Mouse (Mus musculus) stomach, postnatal 0 days (tissue): Measurements from ENCODE around the gene Myo1c. TPM values are rescaled to one million over a fixed set of nuclear protein-coding genes. Genes with fewer than 3 reads are reported as not detected.

Source experiments
- ATAC-seq: fragments of 200-750 bp; cut with Nextera tagmentation; 2 replicates; pipeline ENCODE4 v1.8.0; 2017; ENCODE audit not compliant: low FRiP score, low TSS enrichment
- DNase-seq: peaks from one replicate; pipeline ENCODE4 v3.0.0-alpha.2; 2016; ENCODE audit warnings: low spot score
- H3K27ac ChIP-seq: fragments of 300-500 bp; sonication (generic); replicated peaks from 2 replicates; pipeline ENCODE4 v1.5.1; 2014; ENCODE audit warnings: mild to moderate bottlenecking, control low read depth
- H3K27me3 ChIP-seq: fragments of 300-500 bp; sonication (generic); 2 replicates; pipeline ENCODE4 v1.6.1; 2014; ENCODE audit warnings: low read length; ENCODE audit not compliant: control insufficient read depth, insufficient read depth
- H3K36me3 ChIP-seq: fragments of 300-500 bp; sonication (generic); 2 replicates; pipeline ENCODE4 v1.6.1; 2014; ENCODE audit warnings: low read length, mixed read lengths; ENCODE audit not compliant: control insufficient read depth, insufficient read depth
- H3K4me1 ChIP-seq: fragments of 300-500 bp; sonication (generic); replicated peaks from 2 replicates; pipeline ENCODE4 v1.6.1; 2014; ENCODE audit warnings: antibody characterized with exemption; ENCODE audit not compliant: control insufficient read depth, insufficient read depth
- H3K4me2 ChIP-seq: fragments of 300-500 bp; sonication (generic); replicated peaks from 2 replicates; pipeline ENCODE4 v1.6.1; 2014; ENCODE audit warnings: low read depth, mild to moderate bottlenecking, control low read depth, moderate library complexity
- H3K4me3 ChIP-seq: fragments of 300-500 bp; sonication (generic); 2 replicates; pipeline ENCODE4 v1.5.1; 2014; ENCODE audit warnings: low read depth, low read length, control low read depth
- H3K9ac ChIP-seq: fragments of 300-500 bp; sonication (generic); 2 replicates; pipeline ENCODE4 v1.6.1; 2014; ENCODE audit warnings: mild to moderate bottlenecking, low read length, control low read depth, mixed read lengths
- H3K9me3 ChIP-seq: fragments of 300-500 bp; sonication (generic); 2 replicates; pipeline ENCODE4 v1.6.1; 2016; ENCODE audit warnings: low read length; ENCODE audit not compliant: control insufficient read depth
- CTCF ChIP-seq: IDR thresholded peaks from 2 replicates; pipeline ENCODE4 v1.5.1; 2016; ENCODE audit warnings: antibody characterized with exemption, low read depth, mild to moderate bottlenecking, moderate library complexity
- EP300 ChIP-seq: optimal IDR thresholded peaks from 2 replicates; pipeline ENCODE3; 2016; ENCODE audit warnings: antibody characterized with exemption
- whole genome bisulfite sequencing: fragments of 180-500 bp; shearing (Covaris S2); extraction: QIAGEN DNeasy Blood & Tissue Kit; methylation state at CpG from one replicate; pipeline ENCODE4 v1.1.7; 2014; 5-methylcytosine and 5-hydroxymethylcytosine counted together
- polyA plus RNA-seq: library from polyadenylated mRNA; unstranded; fragments of >200 nt; fragmentation: Nextera tagmentation; extraction: Ambion mirVana; gene quantifications from 2 replicates; pipeline ENCODE4 v1.2.1, GENCODE M21; 2015

Myo1c gene
- polyA plus RNA-seq, 1 experiment from 2014 or later: 41.9 TPM

GRCm38 (mm10) chr11:75722339-75722738 is 72.0 kb downstream of the Myo1c start:
- Histone ChIP-seq H3K36me3 (no peaks in the 10 kb centered on the region), H3K27me3 (no peaks in the 10 kb centered on the region), H3K9ac (no peak overlapping the region), H3K27ac (no peak overlapping the region), H3K4me2 (no peak overlapping the region), H3K9me3 (no peaks in the 10 kb centered on the region), H3K4me1 (no peaks in the 10 kb centered on the region), H3K4me3 (no peak overlapping the region)
- TF ChIP-seq CTCF (no peak), EP300 (no peak)
- no peak for DNase-seq
- no peak for ATAC-seq
- WGBS: 39% methylated on average over 4 of the region's 4 CpGs

Other genes starting within 250 kb of the Myo1c start
- gene Serpinf1, start 227.8 kb upstream of the Myo1c start, polyA plus RNA-seq: 53.7 and 69.1 TPM in 2 replicates
- 17.8 and 19.7 TPM in 2 replicates for gene Serpinf2, start 210.9 kb upstream of the Myo1c start, polyA plus RNA-seq
- gene Wdr81, start 195.8 kb upstream of the Myo1c start, polyA plus RNA-seq: 2.6 and 2.7 TPM in 2 replicates
- gene Tlcd2, start 188.8 kb upstream of the Myo1c start, polyA plus RNA-seq: 16.0 and 17.2 TPM in 2 replicates
- 15.8 and 16.0 TPM in 2 replicates for gene Prpf8, start 163.7 kb upstream of the Myo1c start, polyA plus RNA-seq
- gene Rilp, start 140.4 kb upstream of the Myo1c start, polyA plus RNA-seq: 2.7 and 3.5 TPM in 2 replicates
- 2.8 and 2.9 TPM in 2 replicates for gene Scarf1, start 137.0 kb upstream of the Myo1c start, polyA plus RNA-seq
- 5.7 and 6.4 TPM in 2 replicates for gene Slc43a2, start 118.8 kb upstream of the Myo1c start, polyA plus RNA-seq
- gene Pitpna, start 62.4 kb upstream of the Myo1c start, polyA plus RNA-seq: 79.3 and 84.3 TPM in 2 replicates
- gene Inpp5k, start 19.5 kb upstream of the Myo1c start, polyA plus RNA-seq: 19.0 and 22.4 TPM in 2 replicates
- 63.5 and 68.8 TPM in 2 replicates for gene Crk, start 28.8 kb downstream of the Myo1c start, polyA plus RNA-seq
- 401 and 416 TPM in 2 replicates for gene Ywhae, start 82.4 kb downstream of the Myo1c start, polyA plus RNA-seq
- 0.65 and 0.75 TPM in 2 replicates for gene Doc2b, start 145.5 kb downstream of the Myo1c start, polyA plus RNA-seq